Mouse (Mus musculus) urinary bladder, postnatal 36 days (tissue): ENCODE measurements around the gene D130040H23Rik.
"Not testable (repeated sequence)": the region's sequence is repeated elsewhere in the genome, so short reads cannot be mapped to it uniquely, and the experiment has no call there.

Experiments used
- DNase-seq, 2 experiments: peaks; one replicate each; pipeline ENCODE4 v3.0.0; 2022; ENCODE audit warnings: low spot score in 2 of 2, mixed read lengths in 1 of 2

D130040H23Rik gene

DNA sequence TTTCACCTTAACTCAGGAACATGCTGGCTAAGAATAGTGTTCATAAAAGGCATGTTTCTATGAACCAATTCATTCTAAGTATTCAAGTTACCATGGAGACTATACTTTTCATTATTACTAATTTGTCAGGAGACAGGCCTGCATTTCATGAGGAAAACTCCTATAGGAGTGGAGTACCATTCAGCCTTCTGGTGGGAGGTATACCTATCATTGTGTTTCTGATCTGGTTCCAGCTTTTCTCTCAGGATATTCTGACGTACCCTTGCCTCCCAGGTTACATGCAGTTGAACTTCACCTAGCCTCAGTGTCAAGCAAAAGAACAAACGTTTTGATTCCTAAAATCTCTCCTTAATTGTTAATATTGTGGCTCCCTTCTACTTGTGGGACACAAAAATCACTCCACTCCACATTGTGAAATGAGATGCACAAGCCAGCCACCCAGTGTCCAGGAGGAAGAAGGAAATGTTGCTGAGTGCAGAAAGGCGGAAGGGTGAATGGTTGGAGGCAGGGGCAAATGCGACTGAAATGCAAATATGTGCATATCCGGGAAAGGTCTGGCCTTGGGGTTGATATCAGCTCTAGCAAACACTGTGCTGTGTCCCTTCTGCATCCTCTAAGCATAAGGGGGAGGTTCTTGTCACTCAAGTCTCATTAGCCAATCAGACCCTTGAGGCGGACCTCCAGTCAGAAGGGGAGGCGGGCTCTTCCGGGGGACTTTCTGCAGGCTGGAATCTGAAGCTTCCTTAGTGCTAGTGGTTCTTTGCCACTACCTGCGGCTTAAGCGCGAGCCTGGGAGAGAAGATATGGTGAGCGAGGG lies at the start of gene D130040H23Rik:
Gene D130040H23Rik, plus strand, starts transcription at position 695 of the 817 bp plus-strand sequence.
- DNase-seq, result peak; percentile 46 to 59

GRCm38 (mm10) chr8:69242541-69242940 lies 28.3 kb upstream of the D130040H23Rik start:
- no peak for DNase-seq

GRCm38 (mm10) chr8:69268525-69268924 lies 2.4 kb upstream of the D130040H23Rik start:
- no peak for DNase-seq

DNA sequence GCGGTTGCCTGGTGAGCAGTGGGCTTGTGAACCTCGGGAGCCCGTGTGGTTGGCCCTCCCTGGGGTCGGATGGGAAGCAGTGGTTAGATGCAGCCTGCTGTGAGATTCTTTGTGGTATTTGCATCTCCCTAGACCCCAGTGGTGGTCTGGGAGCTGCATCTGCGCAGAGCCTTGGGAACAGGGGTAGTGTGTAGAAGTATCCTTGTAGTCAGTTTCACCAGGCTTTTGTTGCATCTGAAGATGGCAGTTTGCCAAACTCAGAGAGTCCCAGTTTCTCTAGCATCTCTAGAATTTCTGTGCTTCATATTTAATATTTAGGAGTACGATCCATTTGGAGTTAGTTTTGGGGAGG lies 299 bp downstream of the D130040H23Rik start:
- no peak for DNase-seq

GRCm38 (mm10) chr8:69272435-69272834 lies 1.6 kb downstream of the D130040H23Rik start:
- DNase-seq, result no peak

DNA sequence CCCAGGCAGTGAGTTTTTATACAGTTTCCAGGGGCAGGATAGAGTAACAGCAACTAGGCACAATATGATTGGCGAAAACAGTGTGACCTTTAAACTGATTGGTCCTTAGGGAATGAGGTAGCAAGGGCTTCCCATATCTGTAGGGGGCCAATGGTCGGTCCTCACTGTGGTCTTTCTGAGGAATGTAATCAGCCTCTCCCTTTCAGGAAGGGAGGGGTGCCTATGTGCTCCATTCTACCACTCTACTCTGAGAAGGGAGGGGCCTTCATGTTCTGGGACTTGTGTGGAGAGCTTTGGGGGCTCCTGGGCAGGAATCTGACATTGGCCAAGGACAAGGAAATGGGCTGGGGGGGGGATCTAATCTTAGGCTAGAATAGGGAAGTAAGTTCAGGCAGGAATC lies 53.9 kb downstream of the D130040H23Rik start:
- no peak for DNase-seq

- DNase-seq, result peak; percentile 81 to 82
These were observed 57.7 kb downstream of the D130040H23Rik start for GRCm38 (mm10) chr8:69328301-69329288.

GRCm38 (mm10) chr8:69329289-69329688 lies 58.4 kb downstream of the D130040H23Rik start:
- DNase-seq, result not testable (repeated sequence)
